ENCODE assay signal across 8 mouse cellular contexts in the genomic region with DNA sequence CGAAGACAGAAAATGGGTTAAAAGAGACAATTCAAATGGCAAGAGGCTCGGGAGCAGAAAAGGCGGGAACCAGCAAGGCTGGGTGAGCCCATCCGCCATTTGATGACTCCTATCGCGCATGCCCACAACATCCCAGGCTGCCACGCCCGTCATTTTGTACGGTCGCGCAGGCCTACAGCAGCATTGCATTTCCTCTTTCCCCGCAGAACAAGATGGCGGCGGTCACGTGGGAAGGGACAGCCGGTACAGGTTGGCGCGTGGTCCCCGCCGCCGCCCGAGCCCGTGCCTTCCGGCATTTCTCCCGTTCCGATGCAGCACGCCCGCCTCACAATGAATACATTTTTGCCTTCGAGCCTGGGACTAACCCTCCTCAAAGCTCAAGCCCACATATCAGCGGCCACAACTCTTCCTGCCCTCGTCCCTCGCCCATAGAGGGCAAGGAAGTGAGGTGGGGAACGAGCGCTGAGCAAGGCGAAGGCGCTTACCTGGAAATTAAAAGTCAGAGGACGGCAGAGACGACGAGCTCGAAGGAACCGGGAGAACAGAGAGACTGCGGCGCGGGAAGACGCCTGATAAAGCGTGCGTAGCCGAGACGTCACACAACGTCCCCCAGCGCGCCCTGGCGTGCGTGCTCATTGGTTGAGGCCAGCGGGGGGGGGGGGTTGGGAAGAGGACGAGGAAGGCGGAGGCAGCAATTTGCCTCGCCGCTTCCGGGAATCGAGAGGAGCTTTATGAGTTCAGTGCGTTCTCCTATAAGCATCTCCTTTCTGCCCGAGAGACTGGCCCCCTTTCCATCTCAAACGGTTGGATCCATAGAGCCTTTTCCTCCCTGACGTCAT. TPM values are rescaled to one million over a fixed set of nuclear protein-coding genes. Genes with fewer than 3 reads are reported as not detected.
DNase-seq lines count a peak whose midpoint lies in the region; ATAC-seq lines count a peak whose summit lies in the region.

A gene (minus strand): TSS at position 728 of the 839 bp plus-strand sequence.

- peaks cover 37% of the 10 kb centered on the region for H3K36me3 ChIP-seq in heart, embryonic 14.5 days (ENCODE audit: control insufficient read depth, insufficient read depth, low read length)
- peaks cover 38% of the 10 kb centered on the region for H3K36me3 ChIP-seq in liver, embryonic 13.5 days
- H3K36me3 ChIP-seq in stomach, embryonic 16.5 days (ENCODE audit: control insufficient read depth, insufficient read depth, low read length) = peaks cover 5% of the 10 kb centered on the region; the same call in 1 of the 2 replicates

- H3K4me3 ChIP-seq in brown adipose tissue, adult 24 weeks (ENCODE audit: insufficient read depth, low read depth, low read length) = peak within 1 kb of the TSS; percentile 97
- H3K4me3 ChIP-seq in heart, embryonic 14.5 days (ENCODE audit: control insufficient read depth in 1 of 2, insufficient read depth in 1 of 2, low read depth in 1 of 2, low read length in 2 of 2) = peak within 1 kb of the TSS; percentile 65 to 93
- peak within 1 kb of the TSS; percentile 74 for H3K4me3 ChIP-seq in liver, embryonic 13.5 days (replicated peaks)
- peak within 1 kb of the TSS; percentile 69 for H3K4me3 ChIP-seq in stomach, embryonic 16.5 days (replicated peaks; ENCODE audit: low read length)

- H3K27ac ChIP-seq in brown adipose tissue, adult 24 weeks (replicated peaks; ENCODE audit: low read depth, low read length) = peak within 1 kb of the TSS; percentile 98
- peak within 1 kb of the TSS; percentile 98 to 100 for H3K27ac ChIP-seq in heart, embryonic 14.5 days (replicated peaks in 1 of 2; ENCODE audit: control insufficient read depth in 1 of 2, insufficient read depth in 1 of 2, low read depth in 2 of 2, low read length in 2 of 2)
- H3K27ac ChIP-seq in liver, embryonic 13.5 days = peak within 1 kb of the TSS; percentile 94
- peak within 1 kb of the TSS; percentile 99 for H3K27ac ChIP-seq in stomach, embryonic 16.5 days (ENCODE audit: low read length)

- DNase-seq in CD4-positive, CD25-positive, alpha-beta regulatory T cell, adult 2 months (ENCODE audit: low read depth, low spot score) = peak; percentile 94
- DNase-seq in fibroblast of lung, adult 2 months (ENCODE audit: low read depth) = peak; percentile 40
- DNase-seq in kidney, postnatal 14 days = peak; percentile 90
- peak; percentile 83 for DNase-seq in liver, embryonic 13.5 days
- DNase-seq in neural tube, embryonic 10.5 days (ENCODE audit: extremely low spot score, low spot score) = peak; percentile 79

- 18% methylated on average over 60 of the region's 65 CpGs for WGBS in heart, embryonic 14.5 days
- WGBS in liver, embryonic 13.5 days (ENCODE audit: insufficient replicate concordance) = 17% methylated on average over 62 of the region's 65 CpGs
- WGBS in stomach, embryonic 16.5 days = 15% methylated on average over 65 of the region's 65 CpGs

- H3K4me2 ChIP-seq in heart, embryonic 14.5 days (ENCODE audit: low read length) = peak within 1 kb of the TSS; percentile 70
- peak within 1 kb of the TSS; percentile 91 for H3K4me2 ChIP-seq in liver, embryonic 13.5 days
- H3K4me2 ChIP-seq in stomach, embryonic 16.5 days (ENCODE audit: low read depth, low read length) = peak within 1 kb of the TSS; percentile 62

- H3K4me1 ChIP-seq in brown adipose tissue, adult 24 weeks (ENCODE audit: control insufficient read depth, insufficient read depth, insufficient read length, low read length) = no peaks in the 10 kb centered on the region
- peaks cover 4 to 6% of the 10 kb centered on the region in 2 experiments; a peak in 2 of 4 replicates for H3K4me1 ChIP-seq in heart, embryonic 14.5 days (ENCODE audit: control insufficient read depth in 2 of 2, insufficient read depth in 2 of 2, low read length in 2 of 2)
- peaks cover 36% of the 10 kb centered on the region for H3K4me1 ChIP-seq in liver, embryonic 13.5 days (replicated peaks)
- H3K4me1 ChIP-seq in stomach, embryonic 16.5 days (ENCODE audit: control insufficient read depth, insufficient read depth, low read length) = peaks cover 2% of the 10 kb centered on the region; the same call in 1 of the 2 replicates

- ATAC-seq in heart, embryonic 14.5 days (ENCODE audit: insufficient number of reproducible peaks, insufficient read depth, low FRiP score, low read depth) = peak; percentile 92
- peak; percentile 90 for ATAC-seq in liver, embryonic 13.5 days (ENCODE audit: low read depth)
- peak; percentile 97 for ATAC-seq in stomach, embryonic 16.5 days (ENCODE audit: insufficient read depth, low FRiP score)

- no peaks in the 10 kb centered on the region for H3K27me3 ChIP-seq in heart, embryonic 14.5 days (ENCODE audit: control insufficient read depth, insufficient read depth, low read length)
- no peaks in the 10 kb centered on the region for H3K27me3 ChIP-seq in liver, embryonic 13.5 days
- no peaks in the 10 kb centered on the region for H3K27me3 ChIP-seq in stomach, embryonic 16.5 days (ENCODE audit: control insufficient read depth, insufficient read depth, low read length)

- no peaks in the 10 kb centered on the region for H3K9me3 ChIP-seq in heart, embryonic 14.5 days (ENCODE audit: control insufficient read depth, low read length)
- no peaks in the 10 kb centered on the region for H3K9me3 ChIP-seq in liver, embryonic 13.5 days (replicated peaks)
- no peaks in the 10 kb centered on the region for H3K9me3 ChIP-seq in stomach, embryonic 16.5 days (replicated peaks; ENCODE audit: control insufficient read depth, low read length)

- peak within 1 kb of the TSS; percentile 94 for H3K9ac ChIP-seq in heart, embryonic 14.5 days (ENCODE audit: low read length)
- H3K9ac ChIP-seq in liver, embryonic 13.5 days = peak within 1 kb of the TSS; percentile 88
- peak within 1 kb of the TSS; percentile 83 for H3K9ac ChIP-seq in stomach, embryonic 16.5 days (ENCODE audit: low read length)

RNA-seq across cellular contexts. Expression of the gene that starts here (rescaled TPM):
- 188 and 247 TPM in 2 replicates for polyA plus RNA-seq in brown adipose tissue, adult 24 weeks (2012; ENCODE audit: insufficient read depth, insufficient read length, missing spikeins)
- 317 and 375 TPM in 2 replicates for polyA plus RNA-seq in heart, embryonic 14.5 days (2014; fragmentation: Nextera tagmentation; extraction: Ambion mirVana)
- polyA plus RNA-seq in liver, embryonic 13.5 days (2015; fragmentation: Nextera tagmentation; extraction: Ambion mirVana) = 328 and 361 TPM in 2 replicates
- 396 and 404 TPM in 2 replicates for polyA plus RNA-seq in stomach, embryonic 16.5 days (2015; fragmentation: Nextera tagmentation; extraction: Ambion mirVana)

Comparison
In these comparisons a context has a peak if more than half of its experiments do, and no peak if none do; other contexts are left out.
1. Peak in every context shown above with its lines: DNase-seq, ATAC-seq, H3K4me3 ChIP-seq and H3K27ac ChIP-seq.
2. DNase-seq: peak in every context shown above with its lines; median percentile 94 in CD4-positive, CD25-positive, alpha-beta regulatory T cell, adult 2 months; 90 in kidney, postnatal 14 days; 83 in liver, embryonic 13.5 days; 79 in neural tube, embryonic 10.5 days; 40 in fibroblast of lung, adult 2 months.